Mouse (Mus musculus): ENCODE measurements around the gene Taf1c.
A peak's percentile ranks its signal among the peaks of the same experiment; 100 is the strongest.

Gene Taf1c

DNA sequence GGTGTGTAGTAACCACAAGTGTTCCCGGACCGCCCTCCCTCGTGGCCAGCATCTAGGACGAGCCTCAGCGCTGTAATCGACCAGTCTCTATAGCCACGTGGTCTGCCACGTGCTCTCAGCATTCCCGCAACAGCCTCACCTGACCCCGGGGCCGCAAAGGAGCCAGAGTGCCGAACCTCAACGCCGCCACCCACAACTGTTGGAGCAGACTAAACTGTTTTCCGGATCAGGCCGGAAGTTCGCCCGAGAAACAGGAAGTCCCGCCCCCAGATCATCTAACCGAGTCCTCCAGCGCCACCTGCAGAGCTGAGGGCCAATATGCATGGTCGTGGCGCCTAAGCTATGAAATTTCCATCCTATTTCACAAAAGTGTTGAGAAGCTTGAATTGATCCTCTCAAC, at the start of gene Taf1c:
Gene Taf1c (minus strand): TSS at position 227 of the 400 bp plus-strand sequence.
- DNase-seq (ENCODE audit: low spot score in 2 of 2): peak; percentile 83 to 88

DNA sequence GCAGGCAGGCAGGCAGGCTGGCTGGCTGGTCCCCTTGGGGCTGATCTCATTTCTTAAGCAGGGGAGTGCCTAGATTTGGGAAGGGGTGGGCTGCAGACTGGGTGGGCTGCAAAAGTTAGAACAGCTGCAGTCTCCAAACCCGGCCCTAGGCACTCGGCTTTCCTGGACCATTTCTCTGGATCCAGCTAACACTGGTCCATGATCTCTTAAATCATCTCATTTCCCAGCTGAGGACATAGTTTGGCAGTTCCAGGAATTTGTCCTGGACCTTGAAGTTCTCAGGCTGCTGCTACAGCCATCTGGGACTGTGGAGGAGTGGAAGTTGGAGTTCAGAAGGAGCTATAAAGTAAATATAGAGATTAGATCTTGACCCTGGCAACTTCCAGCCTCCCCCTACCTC, 46.3 kb upstream of the Taf1c start:
- no peak for DNase-seq (ENCODE audit: low spot score in 2 of 2)

DNA sequence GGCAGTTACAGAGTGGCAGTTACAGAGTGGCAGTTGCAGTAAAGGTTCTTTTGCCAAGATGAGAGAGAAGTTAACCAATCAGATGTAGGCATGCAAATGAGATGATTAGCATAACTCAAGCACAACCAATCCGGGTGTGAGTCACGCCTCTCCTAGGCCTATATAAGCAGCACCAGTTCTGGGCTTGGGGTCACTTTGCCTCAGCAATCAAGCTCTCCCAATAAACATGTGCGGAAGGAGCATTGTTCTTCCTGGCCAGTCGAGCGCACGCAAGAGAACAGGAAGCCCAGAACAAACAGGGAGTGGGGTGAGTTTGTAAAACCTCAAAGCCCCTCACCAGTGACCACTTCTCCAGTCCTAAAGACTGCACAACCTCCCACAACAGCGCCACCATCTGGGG, 41.8 kb upstream of the Taf1c start:
- DNase-seq (ENCODE audit: low spot score in 2 of 2): no peak

DNA sequence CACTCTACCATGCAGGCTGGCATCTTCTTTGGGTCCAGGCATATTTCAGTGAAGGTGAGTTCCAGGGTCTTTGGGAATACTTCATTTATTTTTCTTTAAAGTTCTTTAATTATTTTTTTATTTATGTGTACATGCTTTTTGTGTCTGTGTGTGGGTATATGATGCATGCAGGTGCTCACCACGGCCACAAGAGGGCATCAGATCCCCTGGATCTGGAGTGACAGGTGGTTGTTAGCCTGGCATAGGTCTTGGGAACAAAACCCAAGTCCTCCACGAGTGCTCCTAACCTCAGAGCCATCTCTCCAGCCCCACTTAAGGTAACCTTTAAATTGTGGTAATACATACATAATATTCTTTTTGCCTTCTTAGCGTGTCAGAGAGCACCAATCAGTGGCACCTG, 41.2 kb upstream of the Taf1c start:
- no peak for DNase-seq (ENCODE audit: low spot score in 2 of 2)

DNA sequence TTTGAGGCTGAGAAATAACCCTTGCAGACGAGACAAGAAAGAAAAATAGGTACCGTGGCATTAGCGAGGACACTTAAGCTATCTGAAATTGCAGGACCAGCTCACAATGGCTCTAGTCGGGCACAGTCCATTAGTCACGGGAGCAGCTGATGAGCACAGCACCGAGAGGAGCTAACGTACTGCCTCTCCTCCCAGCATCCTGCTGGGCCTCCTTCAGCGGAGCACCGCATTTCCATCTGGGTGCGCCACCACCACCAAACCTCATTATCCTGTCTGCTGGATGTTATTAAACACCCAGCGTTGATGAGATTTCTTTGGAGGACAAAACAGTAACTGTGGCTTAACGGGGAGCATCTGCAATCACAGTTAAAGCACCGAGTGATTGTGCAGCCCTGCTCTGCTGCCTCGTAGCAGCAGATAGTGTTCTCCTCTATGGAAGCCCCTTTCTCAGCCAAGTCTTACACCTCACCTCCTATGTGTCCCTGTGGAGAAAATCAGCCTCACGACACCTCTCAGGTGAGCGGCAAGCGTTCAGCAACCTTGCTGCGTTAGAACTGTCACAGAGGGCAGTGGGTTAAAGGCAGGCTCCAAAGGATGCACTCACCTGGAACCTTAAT, 40.1 kb upstream of the Taf1c start:
- no peak for DNase-seq (ENCODE audit: low spot score in 2 of 2)

DNA sequence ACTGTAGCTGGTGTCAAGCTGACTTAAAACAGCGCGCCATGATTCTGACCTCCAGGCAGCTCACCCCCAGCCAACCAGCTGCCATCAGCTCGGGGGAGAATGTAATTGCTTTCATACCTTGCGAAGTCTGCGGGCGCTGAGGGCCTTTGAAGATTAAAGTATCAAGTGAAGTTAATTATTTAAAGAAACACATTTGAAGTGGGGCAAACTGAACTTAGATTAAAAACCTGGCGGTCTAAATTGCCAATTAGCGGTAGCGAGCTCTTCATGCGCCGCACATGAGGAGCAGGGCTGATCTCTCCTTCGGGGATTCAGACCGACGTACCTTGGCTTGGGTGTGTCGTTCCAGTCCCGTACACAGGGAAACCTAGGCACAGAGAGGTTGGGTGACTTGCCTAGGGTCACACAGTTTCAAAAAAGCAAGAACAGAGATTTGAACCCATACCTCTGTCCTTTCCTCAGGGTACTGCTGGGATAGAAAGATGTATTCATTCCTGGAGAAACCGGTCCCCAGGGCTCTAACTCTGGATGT, 39.5 kb upstream of the Taf1c start:
- DNase-seq (ENCODE audit: low spot score in 2 of 2): no peak

DNA sequence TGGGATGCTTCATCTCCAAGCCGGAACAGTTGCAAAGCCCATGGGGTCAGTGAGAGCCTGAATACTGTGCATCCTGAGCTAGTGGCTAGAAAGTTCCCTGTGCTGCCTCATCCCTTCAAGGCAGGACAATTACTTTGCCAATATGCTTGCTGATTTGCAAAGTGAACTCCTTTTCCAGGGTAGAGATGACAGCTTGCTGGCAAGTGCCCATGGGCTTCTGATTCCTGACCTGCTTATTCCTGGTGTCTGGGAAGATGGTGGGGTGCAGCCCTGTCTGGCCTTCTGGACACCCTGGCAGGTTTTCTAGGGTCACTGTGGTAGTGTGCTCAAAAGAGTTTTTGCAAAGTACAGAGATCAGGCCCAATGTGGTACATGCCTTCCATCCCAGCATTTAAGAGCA, 37.9 kb upstream of the Taf1c start:
- DNase-seq (ENCODE audit: low spot score in 2 of 2): no peak

DNA sequence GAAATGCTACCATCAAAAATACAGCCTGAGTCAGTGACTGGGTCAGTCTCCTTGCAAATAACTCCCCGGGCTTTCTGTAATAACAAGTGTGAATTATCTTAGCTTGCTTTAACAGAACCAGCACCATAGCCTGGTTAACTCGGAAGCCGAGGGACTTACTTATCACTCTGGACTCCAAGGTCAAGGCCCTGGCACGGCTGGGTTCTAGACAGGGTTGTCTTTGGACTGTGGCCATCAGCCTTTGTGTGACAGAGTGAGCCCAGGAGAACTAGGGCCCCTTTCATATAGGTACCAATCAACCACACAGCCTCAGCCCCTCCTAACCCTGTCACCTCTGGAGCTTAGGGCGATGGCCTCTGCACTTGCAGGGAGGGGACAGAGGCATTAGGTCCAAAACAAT, 36.0 kb upstream of the Taf1c start:
- no peak for DNase-seq (ENCODE audit: low spot score in 2 of 2)

DNA sequence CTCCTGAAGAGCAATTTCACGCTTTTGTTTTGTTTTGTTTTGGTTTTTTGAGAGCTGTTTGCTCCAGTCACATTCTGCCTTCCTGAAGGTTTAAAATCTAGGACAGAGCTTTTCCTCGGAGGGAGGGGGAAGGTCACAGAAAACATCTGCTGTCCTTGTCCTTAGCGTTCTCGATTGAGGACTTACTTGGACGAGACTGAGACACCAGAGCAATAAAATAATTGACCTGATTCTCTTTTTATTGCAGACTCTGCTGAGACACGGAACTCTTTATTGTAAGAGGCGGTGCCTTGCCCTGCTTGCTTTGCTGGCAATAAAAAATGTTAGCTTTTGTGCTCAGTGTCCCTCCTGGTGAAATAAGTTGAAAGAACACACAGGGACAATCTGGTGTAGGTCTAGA, 34.8 kb upstream of the Taf1c start:
- no peak for DNase-seq (ENCODE audit: low spot score in 2 of 2)

DNA sequence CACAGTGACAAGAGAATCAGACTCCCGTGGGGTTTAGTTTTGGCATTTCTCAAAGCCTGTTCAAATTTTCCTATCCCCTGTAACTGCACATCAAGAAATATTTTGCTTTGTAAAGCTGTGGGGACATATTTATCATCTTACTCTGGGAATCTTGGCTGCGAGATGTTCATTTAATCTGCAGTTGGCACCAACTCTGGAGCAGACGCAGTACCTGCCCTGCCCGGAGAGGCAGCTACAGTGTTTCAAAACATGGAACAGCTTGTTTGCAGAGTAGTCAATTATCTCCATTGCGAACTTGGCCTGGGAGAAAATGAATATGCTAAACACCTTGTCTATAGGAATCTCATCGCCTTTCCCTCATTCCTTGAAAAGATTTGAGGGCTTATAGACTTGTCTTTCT, 33.2 kb upstream of the Taf1c start:
- no peak for DNase-seq (ENCODE audit: low spot score in 2 of 2)

DNA sequence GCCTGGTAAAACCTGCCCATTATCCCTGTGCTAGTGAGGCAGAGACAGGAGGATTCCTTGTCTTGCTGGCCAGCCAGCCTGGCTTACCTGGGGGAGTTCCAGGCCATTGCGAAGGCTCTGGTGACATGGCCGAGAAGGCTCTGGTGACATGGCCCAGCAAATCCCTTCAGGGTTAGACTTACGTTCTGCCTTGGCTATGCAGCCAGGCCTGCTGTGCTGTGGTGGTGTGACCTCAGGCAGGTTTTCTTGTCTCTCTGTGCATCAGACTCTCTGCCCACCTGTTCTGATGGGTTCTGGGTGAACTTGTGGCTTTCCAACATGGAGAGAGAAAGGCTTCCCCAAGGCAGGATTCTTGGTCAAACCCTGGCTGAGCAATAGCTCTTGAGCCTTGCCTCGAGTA, 32.4 kb upstream of the Taf1c start:
- no peak for DNase-seq (ENCODE audit: low spot score in 2 of 2)

DNA sequence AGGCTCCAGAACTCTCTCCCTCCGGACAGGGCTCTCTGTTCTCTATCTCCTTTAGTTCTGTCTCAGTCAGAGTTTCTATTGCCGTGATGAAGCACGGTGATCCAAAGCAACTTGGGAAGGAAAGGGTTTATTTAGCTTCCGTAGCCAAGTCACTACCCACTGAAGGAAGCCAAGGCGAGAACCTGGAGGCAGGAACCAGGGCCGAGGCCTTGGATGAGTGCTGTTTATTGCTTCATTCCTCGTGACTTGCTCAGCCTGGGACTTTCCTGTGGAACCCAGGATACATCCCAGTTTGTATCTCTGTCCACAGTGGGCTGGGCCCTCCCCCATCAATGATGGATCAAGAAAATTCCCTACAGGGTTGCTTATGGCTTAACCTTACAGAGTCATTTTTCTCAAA, 31.7 kb upstream of the Taf1c start:
- DNase-seq (ENCODE audit: low spot score in 2 of 2): no peak

DNA sequence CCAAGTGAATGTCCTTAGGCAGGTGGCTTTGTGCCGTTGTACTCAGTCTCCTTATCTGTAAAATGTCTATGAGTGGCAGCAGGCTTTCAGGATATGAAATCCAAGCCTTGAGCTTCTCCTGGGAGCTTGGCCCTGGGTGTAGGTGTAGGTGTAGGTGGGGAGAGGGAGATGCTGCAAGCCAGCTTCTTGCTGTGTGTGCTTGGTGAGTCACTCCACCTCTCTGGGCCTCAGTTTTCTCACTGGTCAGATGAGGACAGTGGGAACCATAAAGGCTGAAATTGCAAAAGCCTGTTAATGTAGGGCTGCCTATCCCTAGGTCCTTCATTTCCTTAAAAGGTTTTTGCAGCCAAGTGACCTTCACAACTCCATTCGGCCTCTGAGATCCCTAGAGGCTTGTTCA, 30.9 kb upstream of the Taf1c start:
- no peak for DNase-seq (ENCODE audit: low spot score in 2 of 2)

DNA sequence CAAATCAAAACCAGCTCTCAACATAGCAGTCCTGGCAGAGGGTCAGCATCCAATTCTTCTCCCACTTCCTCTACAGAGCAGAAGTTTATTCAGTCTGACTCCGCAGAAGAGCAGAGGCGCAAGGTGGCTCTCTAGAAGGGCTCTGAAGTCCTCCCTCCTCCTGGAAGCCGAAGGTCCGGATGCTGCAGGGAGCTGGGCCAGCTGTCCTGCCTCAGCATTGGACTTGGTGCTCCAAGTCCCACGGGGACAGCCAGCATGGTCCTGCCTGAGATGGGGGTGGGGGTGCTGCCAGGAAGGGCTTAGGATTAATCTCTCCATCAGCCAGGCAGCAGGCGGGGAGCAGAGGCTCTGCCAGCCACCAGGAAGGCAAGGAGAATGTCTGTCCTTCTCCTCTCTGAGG, 30.4 kb upstream of the Taf1c start, which contains the start of gene Kcng4:
Gene Kcng4 (minus strand): TSS at position 303 of the 400 bp plus-strand sequence.
- DNase-seq (ENCODE audit: low spot score in 2 of 2): no peak

DNA sequence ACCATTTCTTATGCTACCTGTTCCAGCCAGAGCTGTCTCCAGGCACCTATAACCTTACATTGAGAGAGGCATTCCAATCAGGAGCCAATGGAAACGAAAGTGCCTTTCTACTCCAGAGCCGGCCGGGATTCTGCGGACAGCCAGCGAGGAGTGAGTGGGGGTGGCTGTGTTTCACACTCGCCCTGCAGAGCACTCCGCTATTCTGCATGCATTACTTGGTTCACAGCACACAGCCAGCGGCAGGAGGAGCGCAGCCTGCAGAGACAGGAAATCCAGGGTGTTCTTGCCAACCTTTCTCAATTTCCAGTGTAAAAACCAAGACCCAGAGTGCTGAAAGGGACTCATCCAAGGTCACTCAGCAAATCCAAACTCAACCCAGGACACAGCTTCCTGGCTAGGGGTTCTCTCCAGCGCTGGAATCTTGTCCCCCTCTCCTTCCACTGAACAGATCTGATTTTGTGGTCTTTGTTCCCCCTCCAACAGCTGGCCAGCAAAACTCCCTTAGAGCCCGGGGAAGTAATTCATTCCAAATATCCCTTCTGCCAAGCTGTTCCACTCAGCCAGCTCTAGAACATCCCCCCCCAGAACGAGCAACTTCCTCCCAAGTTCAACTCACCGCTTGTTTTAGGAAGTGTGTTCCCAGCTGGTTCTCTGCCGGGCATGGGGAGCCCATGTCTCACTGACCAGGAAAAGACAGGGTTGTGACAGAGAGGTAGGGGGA, 29.8 kb upstream of the Taf1c start:
- DNase-seq (ENCODE audit: low spot score in 2 of 2): no peak

DNA sequence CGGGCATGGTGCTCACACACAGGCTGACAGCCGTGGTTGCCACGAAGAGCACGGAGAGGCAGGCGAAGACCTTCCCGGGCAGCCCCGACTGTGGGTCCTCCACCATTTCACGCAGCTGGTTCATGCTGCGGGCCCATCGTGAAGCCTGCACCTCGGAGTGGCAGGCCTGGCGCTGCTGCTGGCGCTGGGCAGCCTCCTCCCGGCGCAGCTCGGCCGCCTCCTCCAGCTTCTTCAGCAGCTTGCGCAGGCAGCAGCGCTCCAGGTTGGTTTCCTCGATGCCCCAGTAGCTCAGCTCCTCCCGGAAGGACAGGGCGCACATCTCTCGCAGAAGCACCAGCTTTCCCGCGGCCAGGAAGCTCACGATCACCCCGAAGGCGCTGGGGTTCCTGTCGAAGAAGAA, 27.9 kb upstream of the Taf1c start:
- no peak for DNase-seq (ENCODE audit: low spot score in 2 of 2)

DNA sequence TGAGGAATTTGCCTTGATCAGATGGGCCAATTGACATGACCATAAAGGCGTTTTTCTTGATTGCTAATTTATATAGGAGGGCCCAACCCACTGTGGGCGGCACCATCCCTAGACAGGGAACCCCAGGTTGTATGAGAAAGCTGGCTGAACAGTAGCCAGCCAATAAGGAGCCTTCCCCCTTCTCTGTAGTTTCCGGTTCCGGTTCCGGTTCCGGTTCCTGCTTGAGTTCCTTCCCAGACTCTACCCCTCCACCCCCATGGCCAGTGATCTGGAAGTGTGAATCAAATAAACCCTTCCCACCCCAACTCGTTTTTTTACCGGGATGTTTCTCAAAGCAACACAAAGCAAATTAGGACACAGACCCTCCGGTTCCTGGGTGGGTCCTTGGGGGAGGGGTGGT, 27.2 kb upstream of the Taf1c start:
- DNase-seq (ENCODE audit: low spot score in 2 of 2): no peak

DNA sequence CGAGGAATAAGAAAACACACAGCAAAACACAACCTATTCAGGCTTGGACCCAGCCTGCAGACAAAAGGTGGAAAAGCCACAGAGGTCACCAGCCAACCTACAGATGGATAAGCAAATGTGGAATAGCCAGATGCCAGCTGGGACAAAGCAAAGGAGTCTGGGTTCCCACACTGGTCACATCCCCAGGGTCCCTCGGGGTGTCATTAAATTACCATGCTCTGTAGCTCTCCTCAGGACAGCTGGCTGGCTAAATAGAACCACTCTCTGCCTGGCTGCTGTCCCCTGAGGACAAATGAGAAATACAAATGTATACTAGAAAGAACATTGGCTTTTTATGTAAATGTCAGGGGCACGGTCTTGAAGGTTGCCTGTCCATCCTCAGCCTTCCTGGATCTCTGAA, 25.8 kb upstream of the Taf1c start:
- no peak for DNase-seq (ENCODE audit: low spot score in 2 of 2)

DNA sequence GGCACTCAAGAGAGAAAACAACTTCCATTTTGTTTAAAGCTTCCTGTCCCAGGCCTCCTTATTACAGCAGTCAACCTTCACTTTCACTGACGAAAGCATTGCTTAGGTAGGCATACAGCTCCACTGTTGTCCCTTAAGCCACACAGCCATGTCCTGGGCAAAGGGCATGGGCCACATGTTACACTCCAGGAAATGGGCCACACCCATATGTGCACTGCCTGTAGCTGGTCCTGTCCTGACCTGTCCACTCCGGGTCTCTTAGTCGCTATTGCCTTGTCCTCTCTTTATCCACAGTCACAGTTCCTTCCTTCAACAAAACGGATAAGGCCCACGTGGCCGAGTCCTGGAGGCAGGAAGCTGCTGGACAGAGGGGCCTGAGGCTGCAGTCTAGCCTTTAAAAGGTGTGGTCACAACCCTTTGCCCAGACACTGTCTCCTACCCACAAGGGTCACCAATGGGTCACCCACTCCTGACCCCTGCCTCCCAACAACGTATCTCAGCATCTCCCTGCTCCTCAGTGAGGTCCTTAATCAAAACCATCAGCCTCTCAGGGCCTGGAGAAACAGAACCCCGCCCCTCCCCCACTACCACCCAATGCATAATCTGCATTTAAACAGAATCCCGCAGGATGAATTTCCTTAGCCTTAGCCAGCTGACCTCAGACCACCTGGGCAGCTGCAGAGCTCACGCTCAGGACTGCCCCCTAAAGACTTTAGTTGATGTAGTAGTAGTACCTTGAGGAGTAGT, 22.8 kb upstream of the Taf1c start:
- DNase-seq (ENCODE audit: low spot score in 2 of 2): no peak

DNA sequence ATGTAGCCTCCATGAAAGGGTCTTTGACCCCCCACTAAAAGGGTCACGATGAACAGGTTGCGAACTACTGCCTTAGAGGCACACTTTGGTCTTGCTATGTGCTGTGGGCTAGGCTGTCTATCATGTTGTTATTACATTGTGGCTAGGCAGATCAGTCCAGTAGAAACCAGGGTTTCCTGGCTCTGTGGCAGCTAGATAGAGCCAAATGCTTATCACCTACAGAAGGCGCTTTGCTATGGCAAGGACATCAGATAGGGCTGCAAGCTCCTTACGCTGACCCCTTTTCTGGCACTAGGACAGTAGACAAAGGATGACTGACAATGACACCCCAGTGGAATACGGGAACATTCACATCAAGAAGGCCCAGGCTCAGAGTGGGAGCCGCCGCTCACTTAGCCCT, 22.2 kb upstream of the Taf1c start:
- no peak for DNase-seq (ENCODE audit: low spot score in 2 of 2)

DNA sequence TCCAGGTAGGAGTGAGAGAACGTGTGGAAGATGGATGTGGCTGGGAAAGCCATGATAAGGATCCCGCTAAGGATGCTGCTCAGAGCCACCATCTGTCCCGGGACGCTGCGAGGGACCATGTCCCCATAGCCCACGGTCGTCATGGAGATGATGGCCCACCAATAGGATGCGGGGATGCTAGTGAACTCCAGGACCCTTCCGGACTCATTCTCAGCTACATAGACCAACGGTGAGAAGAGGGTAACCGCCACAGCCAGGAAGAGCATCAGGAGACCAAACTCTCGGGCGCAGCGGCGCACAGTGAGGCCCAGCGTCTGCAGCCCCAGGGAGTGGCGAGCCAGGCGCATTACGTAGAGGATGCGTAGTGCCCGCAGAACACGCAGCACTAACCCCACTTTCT, 20.8 kb upstream of the Taf1c start:
- DNase-seq (ENCODE audit: low spot score in 2 of 2): no peak

DNA sequence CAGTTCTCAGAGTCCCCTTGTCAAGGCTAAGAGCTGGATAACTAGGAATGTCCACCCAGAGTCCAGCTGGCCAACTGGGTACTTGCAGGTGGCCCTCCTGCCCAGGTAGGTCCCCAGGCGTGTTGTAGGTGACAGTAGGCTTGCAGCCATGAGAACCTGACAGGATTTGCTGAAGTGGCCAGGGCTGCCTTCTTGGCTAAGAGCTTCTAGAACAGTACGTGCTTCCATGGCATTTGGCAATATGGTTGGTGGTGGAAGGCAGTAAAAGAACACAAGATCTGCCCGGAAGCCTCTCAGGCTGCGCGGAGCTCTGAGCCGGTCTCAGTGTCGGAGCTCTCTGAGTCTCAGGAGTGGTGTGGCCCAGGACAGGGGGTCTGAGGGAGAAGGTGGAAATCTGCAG, 19.9 kb upstream of the Taf1c start:
- no peak for DNase-seq (ENCODE audit: low spot score in 2 of 2)

DNA sequence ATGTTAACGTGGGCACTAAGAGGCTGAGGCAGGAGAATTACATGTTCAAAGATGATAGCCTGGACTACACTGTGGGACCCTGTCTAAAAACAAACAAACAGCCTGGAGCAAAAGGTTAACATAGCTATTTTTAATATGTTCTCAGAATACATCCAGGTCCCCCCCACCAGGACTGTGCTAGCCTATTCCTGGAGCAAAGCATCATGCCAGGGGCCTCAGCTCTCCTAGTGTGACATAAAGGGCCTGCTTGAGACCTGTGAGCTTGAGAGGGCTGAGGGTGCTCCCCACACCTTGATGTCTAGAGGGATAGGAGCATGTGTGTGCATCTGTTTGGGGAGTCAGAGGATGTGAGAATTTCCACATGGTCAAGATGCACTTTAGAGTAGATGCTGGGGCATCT, 18.7 kb upstream of the Taf1c start:
- DNase-seq (ENCODE audit: low spot score in 2 of 2): no peak
